Mouse (Mus musculus) embryo, embryonic 11.5 days (tissue): ENCODE measurements around the gene Fam168b.

ENCODE experiments used
- DNase-seq: peaks from one replicate; pipeline ENCODE4 v3.0.0-alpha.2; 2012; ENCODE audit warnings: low read depth, low spot score

The Fam168b gene

DNA sequence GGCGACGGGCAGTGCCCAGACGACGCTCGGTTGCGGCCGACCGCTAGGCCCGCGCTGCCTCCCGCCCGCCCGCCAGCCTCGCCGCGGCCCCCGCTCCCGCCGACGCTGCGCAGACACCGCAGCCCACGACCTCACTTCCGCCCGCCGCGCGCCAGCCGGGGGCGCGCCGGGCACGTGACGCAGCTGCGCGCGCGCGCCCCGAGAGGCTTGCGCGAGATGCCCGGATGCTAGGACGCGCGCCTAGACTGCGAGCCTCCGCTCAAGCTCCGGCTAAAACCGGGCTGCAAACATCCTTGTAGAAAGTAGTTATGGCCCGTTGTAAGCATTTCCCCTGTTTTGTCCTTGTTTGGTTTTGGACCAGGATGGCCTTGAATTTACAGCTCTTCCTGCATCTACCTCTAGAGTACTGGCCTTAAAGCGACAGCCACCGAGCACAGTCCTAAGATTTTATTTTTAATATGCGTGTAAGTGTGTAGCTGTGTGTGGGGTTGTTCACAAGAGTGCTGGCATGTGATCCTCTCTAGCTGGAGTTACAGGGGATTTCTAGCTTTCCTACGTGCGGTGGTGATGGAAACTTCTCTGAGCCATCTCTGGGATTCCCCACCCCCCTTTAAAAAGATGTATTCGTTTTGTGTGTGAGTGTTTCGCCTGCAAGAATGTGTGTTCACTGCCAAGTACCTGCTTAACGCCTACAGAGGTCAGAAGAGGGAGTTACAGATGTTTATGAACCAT is at the start of gene Fam168b:
Gene Fam168b, minus strand, starts transcription at position 179 of the 732 bp plus-strand sequence.
- DNase-seq: peak; percentile 89

DNA sequence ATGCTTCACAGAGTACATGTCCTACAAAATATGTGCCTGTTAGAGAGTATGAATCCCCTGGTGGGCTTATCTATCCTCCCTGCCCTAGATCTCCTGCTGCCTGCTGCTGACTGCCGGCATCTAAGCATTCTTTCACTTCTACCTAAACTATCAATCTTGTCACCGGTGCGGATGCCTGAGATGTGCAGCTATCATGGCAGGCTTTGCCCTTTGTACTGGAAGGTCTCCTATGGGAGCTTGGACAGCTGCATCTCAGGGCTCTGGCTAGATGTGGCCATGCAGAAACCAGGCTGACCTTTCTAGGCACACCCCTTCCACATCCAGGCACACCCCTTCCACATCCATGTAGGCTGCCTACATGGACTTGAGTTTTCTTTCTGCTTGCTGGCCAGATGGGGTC is 49.6 kb upstream of the Fam168b start:
- DNase-seq: no peak

DNA sequence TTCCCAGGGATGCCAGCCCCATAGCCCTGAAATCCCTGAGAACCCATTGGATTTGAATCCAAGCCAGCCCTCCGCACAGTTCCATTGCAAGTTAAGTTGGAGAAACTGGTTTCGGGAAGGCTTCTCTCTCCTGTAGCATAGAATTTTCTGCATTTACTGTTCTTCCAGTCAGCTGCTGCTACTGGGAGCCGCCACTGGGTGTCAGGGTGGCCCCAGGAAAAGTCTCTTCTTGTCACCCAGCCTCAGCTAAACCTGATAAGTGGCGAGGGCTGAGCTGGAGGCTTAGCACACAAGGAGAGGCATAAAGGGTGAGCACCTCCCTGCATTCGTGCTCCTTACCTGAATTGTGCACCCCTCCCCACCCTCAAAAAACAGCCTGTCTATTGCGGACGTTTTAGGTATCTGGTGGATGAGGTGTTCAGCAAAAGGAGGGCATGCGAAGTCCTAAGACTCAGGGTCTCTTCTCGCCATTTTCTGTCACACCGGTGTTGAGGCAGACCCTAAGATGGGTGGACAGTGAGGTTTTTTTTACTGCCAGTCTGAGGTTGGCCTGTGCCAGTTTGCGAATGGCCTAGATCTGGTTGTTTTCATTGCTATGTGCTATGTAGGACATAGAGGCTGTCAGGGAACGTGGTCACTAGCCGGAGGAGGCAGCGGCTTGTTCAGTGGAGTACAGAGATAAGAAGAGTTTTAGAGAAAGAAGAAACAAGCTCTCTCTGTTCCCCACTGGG is 48.9 kb upstream of the Fam168b start:
- DNase-seq: peak; percentile 27

DNA sequence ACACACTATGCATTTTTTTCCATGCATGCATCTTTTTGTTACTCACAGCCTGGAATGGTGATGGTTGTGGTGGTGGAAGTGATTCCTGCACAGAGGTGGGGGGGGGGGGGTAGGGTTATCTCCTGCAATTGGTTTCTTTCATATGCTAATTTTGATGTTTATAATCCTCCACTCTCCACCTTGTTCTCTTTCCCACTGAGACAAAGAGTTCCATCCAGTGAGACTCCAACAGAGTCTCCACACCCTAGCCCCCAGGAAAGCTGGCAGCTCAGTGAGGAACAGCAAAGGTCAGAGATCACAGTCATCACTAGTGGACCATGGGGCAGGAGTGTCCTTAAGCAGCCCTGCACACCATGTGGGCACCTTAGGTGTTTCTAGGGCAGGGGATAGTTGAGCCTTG is 40.9 kb upstream of the Fam168b start:
- no peak for DNase-seq

DNA sequence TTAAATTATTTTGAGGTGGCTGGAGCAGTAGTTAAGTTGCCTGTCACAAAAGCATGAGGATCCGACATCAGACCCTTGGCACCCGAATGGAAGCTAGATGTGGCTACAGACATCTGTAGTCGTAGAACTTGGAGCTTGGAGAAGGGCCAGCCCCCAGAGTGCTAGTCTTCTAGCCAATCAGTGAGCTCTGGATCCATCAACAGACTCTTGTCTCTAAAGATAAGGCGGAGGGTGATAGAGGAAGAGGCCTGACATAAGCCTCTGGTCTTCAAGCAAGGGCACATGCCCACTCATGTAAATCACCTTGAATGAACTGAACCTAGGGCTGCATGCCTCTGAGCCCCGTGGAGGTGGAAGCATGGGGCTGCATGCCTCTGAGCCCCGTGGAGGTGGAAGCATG is 36.7 kb upstream of the Fam168b start:
- no peak for DNase-seq

DNA sequence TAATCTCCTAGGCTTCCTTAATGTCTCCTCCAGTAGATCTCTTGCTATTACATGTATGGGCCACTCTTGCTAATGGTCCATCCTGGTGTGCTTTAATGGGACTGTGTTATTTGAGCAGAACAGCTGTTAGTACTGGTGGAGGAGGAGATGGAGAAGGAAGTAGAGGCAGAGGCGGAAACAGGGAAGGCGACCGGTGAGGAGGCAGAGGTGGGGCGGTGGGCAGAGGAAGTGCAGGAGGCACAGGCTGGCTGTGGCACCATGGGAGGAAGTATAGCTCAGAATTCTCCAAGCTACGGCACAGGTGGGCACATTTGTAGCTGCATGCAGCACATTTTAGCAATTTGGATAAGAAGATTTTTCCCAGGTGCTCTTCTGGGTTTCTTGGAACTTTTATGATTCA is 30.7 kb upstream of the Fam168b start:
- DNase-seq: no peak

DNA sequence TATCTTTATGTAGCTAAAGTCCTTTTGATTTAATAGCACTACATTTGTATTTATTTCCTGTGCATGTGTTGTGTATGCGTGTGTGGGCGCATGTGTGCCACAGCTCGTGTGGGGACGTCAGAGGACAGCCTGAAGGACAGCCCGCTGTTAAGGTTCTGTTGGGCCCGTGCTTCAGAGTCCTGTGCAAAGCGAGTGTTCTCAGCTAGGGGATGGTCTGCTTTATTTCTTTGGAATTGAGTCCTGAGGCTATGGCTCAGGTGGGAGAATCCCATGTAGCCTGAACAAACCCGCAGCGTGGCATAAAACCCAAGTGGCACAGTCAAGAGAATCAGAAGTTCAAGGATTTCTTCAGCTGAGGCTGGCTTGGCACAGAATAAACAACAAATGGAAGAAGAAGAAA is 28.3 kb upstream of the Fam168b start:
- no peak for DNase-seq

DNA sequence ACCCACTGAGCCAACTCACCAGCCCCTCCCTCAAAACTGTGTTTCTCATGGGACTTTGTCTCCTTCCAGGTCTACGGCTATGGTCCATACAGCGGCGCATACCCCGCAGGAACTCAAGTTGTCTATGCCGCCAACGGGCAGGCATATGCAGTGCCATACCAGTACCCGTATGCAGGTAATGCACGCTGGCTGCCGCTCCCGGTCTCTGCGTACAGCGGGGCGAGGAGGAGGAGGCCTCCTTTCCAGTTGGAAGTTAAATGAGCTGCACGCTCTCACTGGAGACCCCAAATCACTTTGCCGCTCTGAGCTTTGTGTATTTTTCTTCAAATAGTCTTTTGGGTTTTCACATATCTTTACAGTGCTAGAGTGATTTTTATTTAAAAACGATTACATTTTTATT is 26.4 kb upstream of the Fam168b start:
- no peak for DNase-seq

DNA sequence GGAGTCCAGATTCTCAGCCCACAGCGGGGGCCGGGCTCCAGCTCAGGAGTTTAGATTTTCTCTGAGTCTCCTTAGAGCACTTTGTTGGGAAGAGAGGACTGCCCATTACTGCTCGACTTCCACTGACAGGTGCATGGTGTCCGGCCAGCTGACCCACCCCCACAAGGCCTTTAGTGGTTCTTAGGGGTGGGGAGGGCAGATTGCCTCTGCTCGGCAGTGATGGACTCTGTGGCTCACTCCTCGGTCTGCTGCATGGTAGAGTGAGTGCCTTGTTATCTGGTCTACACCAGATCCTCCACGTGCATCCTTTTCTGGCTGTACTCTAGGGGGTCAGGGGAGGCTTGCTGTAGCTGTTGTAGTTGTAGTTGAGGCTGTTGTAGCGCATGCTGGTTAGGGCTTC is 25.5 kb upstream of the Fam168b start:
- DNase-seq: no peak

DNA sequence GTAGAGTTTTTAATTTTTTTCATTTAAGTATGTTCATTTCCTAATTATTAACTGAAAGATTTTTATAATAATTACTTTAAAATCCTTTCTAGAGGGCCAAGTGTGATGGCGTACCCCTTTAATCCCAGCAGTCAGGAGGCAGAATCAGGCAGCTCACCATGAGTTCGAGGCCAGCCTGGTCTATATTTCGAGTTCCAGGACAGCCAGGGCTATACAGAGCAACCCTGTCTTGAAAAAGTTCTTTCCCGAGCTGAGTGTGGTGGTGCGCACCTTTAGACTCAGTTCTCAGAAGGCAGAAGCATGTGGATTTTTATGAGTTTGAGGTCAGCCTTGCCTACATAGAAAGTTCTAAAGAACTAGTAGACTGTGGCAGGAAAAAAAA is 24.7 kb upstream of the Fam168b start:
- DNase-seq: no peak

DNA sequence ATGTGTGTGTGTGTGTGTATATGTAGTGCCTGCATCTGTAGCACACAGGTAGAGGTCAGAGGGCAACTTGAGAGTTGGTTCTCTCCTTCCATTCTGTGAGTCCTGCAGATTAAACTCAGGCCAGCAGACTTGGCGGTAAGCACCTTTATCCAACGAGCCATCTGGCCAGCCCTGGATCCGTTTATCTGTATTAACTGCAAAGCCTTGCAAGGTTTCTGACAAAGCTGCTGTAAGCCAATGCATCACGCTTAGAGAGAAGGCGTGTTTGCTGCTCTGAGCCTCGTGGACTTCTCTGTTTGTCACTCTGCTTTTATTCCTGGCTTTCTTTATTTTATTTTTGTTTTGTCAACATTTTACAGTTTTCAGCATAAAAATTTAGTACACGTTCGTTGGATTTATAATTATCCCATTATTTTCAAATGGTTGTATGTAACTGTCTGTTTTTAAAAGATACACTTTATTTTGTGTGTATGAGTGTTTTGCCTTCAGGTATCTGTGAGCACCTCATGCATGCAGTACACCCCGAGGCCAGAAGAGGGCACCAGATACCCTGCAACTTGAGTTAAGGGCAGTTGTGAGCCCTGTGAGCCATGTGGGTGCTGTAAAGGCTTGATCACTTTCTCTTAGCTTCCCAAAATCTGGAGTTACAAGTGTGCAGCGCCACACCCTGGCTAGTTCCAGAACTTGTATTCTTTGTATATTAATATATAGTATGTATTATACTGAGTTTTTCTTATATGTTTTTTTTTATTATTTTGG is 24.1 kb upstream of the Fam168b start:
- peak; percentile 74 for DNase-seq

DNA sequence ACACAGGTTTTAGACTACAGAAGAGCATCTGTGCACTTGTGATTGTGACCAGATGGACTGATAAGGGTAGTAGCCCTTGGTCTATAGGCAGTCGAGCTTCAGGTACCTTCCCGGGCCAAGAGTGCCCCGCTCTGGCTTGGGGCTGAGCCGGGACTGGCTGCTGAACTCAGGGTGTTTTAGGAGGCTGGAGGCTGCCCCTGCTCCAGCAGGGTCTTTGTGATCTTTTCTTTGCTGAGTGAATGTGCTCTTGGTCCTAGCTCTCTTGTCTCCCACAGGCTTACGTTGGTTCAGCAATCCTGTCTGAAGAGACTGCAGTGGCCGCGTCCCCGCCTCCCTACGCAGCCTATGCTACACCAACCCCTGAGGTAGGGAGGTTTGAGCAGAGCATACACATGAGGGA is 23.0 kb upstream of the Fam168b start:
- DNase-seq: no peak

DNA sequence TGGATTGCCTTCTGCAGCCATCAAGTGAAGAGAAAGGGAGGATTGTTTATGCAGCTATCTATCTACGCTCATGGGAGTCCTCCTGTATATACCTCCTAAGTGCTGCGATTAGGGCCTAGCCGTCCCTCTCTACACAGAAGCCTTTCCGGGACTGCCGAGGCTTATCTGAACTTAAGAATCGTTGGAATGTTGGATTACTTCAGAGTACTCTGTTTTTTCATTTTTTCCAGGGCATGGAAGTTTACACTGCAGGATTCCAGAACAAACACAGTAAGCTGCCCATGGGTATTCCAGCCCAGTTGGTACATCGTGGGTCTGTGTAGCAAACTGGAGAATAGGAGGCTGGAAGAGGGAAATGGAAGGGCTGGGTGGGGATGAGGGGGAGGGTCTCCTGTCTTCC is 21.4 kb upstream of the Fam168b start:
- DNase-seq: no peak

DNA sequence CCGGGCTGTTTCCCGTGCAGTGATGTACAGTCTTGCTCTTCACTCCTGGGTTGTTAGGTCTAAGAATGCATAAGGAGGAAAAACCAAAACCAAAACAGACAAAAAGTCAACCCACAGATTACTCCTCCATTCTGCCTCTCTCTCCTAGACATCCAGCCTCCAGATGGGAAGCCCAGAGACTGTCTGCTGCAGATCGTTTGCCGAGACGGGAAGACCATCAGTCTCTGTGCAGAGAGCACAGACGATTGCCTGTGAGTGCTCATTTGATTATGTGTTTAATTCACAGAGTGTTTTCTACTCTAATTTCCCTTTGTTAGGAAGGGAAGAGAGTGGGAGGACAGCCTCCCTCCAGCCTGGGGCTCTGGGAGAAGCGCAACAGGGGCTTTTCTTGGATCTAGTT is 20.5 kb upstream of the Fam168b start:
- DNase-seq: no peak

DNA sequence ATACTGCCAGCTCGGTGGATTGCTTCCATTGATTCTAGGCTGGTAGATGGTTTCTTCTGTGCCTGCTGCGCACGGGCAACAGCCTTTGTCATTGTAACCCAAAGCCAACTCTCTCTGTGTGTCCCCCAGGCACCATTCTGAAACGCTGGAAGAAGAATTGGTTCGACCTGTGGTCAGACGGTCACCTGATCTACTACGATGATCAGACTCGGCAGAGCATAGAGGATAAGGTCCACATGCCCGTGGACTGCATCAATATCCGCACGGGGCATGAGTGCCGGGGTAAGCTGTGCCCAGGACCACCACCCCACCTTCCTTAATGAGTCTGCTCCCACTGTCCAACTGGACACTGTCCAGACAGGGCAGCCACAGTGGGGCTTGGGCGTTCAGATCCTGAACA is 20.0 kb upstream of the Fam168b start:
- no peak for DNase-seq

DNA sequence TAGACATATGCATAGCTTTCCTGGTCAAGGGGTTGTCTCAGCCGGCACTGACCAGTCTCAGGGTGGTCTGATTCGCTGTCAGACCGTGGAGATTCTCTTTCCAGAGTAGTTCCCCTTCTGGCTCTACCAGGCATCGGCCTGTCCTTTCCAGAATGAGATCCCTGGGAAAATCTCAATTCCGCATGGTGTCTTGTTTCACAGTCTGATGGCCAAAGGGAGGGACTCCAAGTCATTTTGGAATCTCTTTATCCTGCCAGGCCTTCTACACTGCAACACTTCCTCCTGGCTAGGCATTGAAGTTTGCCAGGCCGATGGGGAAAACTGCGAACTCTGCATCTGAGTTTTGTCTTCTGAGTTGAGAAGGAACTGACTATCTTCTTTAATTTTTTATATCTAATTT is 17.3 kb upstream of the Fam168b start:
- DNase-seq: no peak

DNA sequence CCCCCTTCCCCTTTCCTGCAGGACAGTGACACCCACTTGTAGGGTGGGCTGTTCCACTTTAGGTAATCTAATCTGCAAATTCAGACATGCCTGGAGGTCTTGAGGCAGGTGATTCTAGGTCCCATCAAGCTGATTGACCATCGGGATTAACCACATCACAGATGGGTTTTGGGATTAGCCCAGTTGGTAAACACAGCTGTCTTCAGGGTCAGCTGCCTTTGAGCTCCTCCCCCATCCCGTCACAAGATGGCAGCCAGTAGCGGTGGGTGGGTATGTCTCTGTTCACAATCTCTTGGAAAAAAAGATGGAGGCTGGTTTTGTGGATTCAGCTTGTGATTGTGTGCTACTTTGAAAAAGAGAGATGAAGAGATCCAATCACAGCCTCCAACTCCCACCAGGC is 16.9 kb upstream of the Fam168b start:
- no peak for DNase-seq

DNA sequence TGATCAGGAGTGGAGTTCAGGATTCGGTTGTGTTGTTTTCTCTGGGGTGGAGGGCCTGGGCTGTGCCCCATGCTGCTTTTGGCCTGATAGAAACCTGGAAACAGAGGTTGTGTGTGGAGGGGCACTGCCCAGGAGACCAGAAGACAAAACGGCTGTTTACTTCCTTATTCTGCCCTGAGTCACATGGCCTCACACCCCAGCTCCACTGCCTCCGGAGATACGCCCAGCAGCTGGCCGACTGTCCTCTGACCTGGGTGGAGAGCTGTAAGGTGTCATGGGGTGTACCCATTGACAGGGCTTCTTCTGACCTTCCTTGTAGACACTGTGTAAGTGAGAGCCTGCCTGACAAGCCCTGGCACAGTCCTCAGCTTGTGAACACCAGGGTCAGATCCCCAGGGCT is 15.8 kb upstream of the Fam168b start:
- no peak for DNase-seq

DNA sequence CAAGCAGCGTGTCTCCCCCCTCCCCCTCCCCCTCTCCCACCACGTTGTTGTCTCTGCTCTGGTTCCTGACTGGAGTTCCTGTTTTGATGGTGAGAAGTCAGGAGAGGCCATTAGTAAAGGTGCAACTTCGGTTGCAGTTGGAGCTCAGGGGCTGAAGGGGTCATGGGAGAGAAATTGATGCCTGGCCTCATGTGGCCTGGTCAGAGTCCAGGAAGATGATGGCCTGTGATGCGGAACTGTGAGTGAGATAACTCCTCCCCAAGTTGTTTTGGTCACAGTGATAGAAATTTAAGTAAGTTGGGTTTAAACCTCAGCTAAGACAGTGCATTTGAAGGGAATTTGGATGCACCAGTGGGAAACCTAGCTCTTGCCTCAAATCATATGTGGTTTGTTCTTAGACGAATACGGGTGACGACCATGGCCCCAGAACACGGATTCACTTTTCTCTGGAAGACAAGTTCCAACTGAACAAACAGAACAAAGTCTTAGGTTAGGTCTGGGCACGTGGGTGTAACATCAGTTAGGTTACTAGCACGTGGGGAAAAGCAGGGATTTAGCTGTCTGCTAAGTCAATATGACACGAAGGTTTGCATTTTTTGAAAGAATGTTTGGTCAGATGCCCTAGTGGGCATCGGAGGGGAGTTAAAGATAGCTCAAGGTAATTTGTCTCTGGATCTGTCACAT is 12.3 kb upstream of the Fam168b start:
- DNase-seq: no peak

DNA sequence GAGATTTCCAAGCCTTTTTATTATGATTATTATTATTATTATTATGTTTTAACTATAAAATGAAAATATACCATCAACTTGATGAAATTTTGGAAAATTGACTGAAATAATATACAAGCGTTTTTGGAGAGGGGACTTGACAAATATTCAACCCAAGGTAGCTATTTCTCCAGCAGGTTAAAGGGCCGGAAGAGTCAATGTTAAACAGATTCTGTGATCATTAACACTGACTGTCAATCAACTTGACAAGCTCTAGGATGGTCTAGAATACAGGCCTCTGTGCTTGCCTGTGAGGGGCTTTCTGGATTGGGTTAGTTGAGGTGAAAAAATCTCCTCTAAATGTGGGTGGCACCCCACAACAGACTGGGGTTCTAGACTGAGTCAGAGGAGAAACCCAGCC is 10.9 kb upstream of the Fam168b start:
- no peak for DNase-seq

DNA sequence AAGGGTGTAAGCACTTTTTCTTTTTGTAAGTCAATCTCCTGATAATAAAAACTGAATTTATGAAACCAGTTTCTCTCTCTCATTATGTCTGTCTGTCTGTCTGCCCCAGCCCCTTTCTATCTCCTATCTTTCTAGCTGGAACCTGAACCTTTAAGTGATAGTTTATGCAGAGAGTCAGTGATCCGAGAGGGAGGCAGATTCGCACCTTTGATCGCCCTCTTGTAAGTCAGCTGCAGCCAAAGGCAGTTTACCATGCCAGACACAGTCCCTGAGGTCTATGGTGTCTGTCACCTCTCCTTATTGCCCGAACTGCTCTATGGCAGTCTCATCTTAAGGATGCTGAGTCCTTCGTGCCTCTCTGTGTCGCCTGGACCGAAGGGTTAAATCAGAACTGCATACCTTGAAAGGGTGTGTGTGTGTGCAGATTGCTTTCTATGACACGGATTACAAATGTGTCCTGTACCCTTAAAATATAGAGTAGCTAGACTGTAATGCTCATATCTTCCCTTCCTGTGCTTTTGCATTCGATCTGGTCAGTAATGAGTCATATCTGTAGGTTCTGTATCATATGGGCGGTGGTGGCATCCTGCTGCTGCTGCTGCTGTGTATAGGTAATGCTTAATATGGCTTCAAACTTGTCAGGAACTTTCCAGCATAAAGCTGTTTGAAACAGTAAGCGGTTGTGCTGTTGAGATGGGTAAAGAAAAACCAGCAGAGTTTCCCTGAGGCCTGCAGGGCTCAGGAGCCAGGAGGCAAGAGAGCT is 9.4 kb upstream of the Fam168b start:
- DNase-seq: no peak
